Mouse (Mus musculus) hindbrain, embryonic 15.5 days (tissue): ENCODE measurements around the gene Zfp683. TPM values are rescaled to one million over a fixed set of nuclear protein-coding genes. Genes with fewer than 3 reads are reported as not detected.

Experiments
- ATAC-seq: fragments of 200-750 bp; cut with Nextera tagmentation; 2 replicates; pipeline ENCODE4 v1.8.0; 2017; ENCODE audit warnings: low read depth, moderate number of reproducible peaks, moderate TSS enrichment; ENCODE audit not compliant: low FRiP score
- H3K27ac ChIP-seq: fragments of 300-500 bp; sonication (generic); replicated peaks from 2 replicates; pipeline ENCODE4 v1.5.1; 2015; ENCODE audit warnings: mild to moderate bottlenecking, inconsistent platforms
- H3K27me3 ChIP-seq: fragments of 300-500 bp; sonication (generic); 2 replicates; pipeline ENCODE4 v1.6.1; 2015; ENCODE audit warnings: control low read depth, inconsistent platforms
- H3K36me3 ChIP-seq: fragments of 300-500 bp; sonication (generic); 2 replicates; pipeline ENCODE4 v1.6.1; 2015; ENCODE audit warnings: control low read depth, inconsistent platforms
- H3K4me1 ChIP-seq: fragments of 300-500 bp; sonication (generic); replicated peaks from 2 replicates; pipeline ENCODE4 v1.6.1; 2015; ENCODE audit warnings: control low read depth, inconsistent platforms
- H3K4me2 ChIP-seq: fragments of 300-500 bp; sonication (generic); 2 replicates; pipeline ENCODE4 v1.6.1; 2015; ENCODE audit warnings: moderate library complexity, mild to moderate bottlenecking, inconsistent platforms
- H3K4me3 ChIP-seq: fragments of 300-500 bp; sonication (generic); 2 replicates; pipeline ENCODE4 v1.5.1; 2015; ENCODE audit warnings: mild to moderate bottlenecking, inconsistent platforms
- H3K9ac ChIP-seq: fragments of 300-500 bp; sonication (generic); 2 replicates; pipeline ENCODE4 v1.6.1; 2015; ENCODE audit warnings: inconsistent platforms
- H3K9me3 ChIP-seq: fragments of 300-500 bp; sonication (generic); 2 replicates; pipeline ENCODE4 v1.6.1; 2016; ENCODE audit warnings: control low read depth, inconsistent platforms
- WGBS: fragments of 180-500 bp; shearing (Covaris S2); methylation state at CpG from one replicate; pipeline ENCODE4 v1.1.7; 2015; 5-methylcytosine and 5-hydroxymethylcytosine counted together
- polyA plus RNA-seq: library from polyadenylated mRNA; unstranded; fragments of >200 nt; fragmentation: Nextera tagmentation; extraction: Ambion mirVana; gene quantifications from 2 replicates; pipeline ENCODE4 v1.2.1, GENCODE M21; 2015

The Zfp683 gene
- polyA plus RNA-seq, 1 experiment from 2014 or later: not detected

DNA sequence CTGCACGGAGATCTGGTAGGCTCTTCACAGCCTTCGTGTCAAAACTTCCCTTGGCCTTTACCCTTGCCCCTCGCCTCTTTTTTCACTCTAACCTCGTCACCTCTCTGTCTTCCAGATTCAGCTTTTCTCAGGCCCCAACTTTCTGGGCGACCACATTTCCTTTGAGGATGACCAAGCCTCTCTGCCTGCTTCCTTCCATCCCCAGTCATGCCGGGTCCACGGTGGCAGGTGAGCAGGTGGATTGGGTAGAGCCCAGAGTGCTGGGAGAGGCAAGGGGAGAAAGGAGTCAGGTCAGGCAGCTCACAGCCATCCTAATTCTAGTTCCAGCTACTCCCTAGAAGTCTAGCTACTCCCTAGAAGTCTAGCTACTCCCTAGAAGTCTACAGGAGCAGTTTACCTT, 28.8 kb downstream of the Zfp683 start:
- no peak for ATAC-seq
- Histone ChIP-seq H3K27me3 (peaks cover 15% of the 10 kb centered on the region; the same call in 1 of the 2 replicates), H3K4me3 (peak overlapping the region; percentile 49), H3K27ac (no peak overlapping the region), H3K4me2 (peak overlapping the region; percentile 78), H3K4me1 (peaks cover 8% of the 10 kb centered on the region), H3K9me3 (no peaks in the 10 kb centered on the region), H3K9ac (no peak overlapping the region), H3K36me3 (no peaks in the 10 kb centered on the region)
- WGBS: 16% methylated on average over 7 of the region's 7 CpGs

DNA sequence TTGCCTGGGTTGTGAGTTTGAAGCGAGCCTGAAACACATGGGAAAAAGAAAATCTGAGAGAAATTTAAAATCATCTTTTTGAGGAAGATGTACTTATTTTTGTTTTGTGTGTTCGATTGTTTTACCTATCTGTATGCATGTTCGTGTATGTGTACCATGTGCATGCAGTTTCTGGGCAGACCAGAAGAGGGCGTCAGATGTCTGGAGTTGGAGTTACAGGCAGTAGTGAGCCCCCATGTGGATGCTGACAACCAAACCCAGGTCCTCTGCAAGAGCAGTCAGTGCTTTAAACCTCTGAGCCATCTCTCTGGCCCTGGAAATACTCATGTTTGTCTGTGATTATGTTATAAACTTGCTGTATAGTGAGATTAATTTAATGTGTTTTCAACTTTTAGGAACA, 31.4 kb downstream of the Zfp683 start:
- Histone ChIP-seq H3K4me1 (peaks cover 8% of the 10 kb centered on the region), H3K9me3 (no peaks in the 10 kb centered on the region), H3K27me3 (peaks cover 15% of the 10 kb centered on the region; the same call in 1 of the 2 replicates), H3K9ac (no peak overlapping the region), H3K4me3 (no peak overlapping the region), H3K27ac (no peak overlapping the region), H3K36me3 (no peaks in the 10 kb centered on the region), H3K4me2 (no peak overlapping the region)
- 93% methylated on average over 4 of the region's 4 CpGs for WGBS
- ATAC-seq: no peak

- no peaks in the 10 kb centered on the region for H3K36me3 ChIP-seq
- 43% methylated on average over 7 of the region's 7 CpGs for WGBS
- no peak for ATAC-seq
- no peaks in the 10 kb centered on the region for H3K9me3 ChIP-seq
- peaks cover 6% of the 10 kb centered on the region; the same call in 1 of the 2 replicates for H3K27me3 ChIP-seq
- no peak overlapping the region for H3K9ac ChIP-seq
- H3K4me1 ChIP-seq: no peaks in the 10 kb centered on the region
- peak overlapping the region; percentile 30 for H3K4me2 ChIP-seq
- H3K4me3 ChIP-seq: no peak overlapping the region
- no peak overlapping the region for H3K27ac ChIP-seq
Observed at GRCm38 (mm10) chr4:134087412-134087811, 33.8 kb downstream of the Zfp683 start.

- Histone ChIP-seq H3K4me3 (no peak overlapping the region), H3K27ac (no peak overlapping the region), H3K9me3 (no peaks in the 10 kb centered on the region), H3K4me2 (no peak overlapping the region), H3K27me3 (no peaks in the 10 kb centered on the region), H3K9ac (no peak overlapping the region), H3K4me1 (no peaks in the 10 kb centered on the region), H3K36me3 (no peaks in the 10 kb centered on the region)
- ATAC-seq: no peak
- 78% methylated on average over 9 of the region's 9 CpGs for WGBS
Observed at GRCm38 (mm10) chr4:134089029-134089428, 35.4 kb downstream of the Zfp683 start.

DNA sequence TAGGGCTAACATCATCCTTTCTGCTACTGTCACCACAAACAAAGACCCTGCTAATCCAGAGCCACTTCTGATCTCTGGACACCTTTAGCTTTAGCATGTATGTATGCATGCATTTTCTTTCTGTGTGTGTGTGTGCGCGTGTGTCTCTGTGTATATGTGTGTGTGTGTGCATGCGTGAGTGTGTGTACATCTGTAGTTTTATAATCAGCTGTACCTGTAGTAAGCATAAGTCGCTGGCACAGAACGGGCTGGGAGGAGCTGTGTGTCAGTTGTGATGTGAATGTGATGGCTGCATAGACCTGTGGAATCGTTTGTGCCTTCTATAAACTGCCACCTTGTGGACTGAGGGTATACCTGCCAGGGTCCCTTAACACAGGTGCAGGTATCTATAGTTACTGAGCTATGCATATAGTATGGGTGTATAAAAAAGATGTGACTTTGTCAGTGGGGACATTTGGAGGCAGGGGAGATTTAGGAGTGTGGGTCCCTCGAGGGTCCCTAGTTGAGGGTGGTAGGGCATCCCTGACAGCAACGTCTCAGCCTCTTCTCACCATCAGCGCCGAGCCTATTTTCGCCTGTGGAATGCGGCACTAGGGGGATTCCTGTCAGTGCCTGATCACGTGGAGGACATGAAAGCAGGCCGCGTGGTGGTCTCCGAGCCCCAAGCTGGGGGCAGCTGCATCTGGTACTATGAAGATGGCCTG, 37.0 kb downstream of the Zfp683 start:
- 84% methylated on average over 16 of the region's 16 CpGs for WGBS

DNA sequence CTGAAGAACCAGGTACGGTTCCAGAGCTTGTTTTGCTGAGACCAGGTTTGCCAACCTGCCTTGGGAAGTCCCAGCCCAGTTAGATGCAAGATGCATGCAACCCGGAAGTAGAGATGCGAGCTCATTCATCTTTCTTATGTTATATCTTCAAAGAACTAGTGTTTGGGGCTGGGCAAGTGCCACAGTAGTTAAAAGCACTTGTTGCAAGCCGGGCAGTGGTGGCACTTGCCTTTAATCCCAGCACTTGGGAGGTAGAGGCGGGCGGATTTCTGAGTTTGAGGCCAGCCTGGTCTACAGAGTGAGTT, 37.5 kb downstream of the Zfp683 start:
- no peaks in the 10 kb centered on the region for H3K9me3 ChIP-seq
- no peak overlapping the region for H3K4me2 ChIP-seq
- no peaks in the 10 kb centered on the region for H3K4me1 ChIP-seq
- 0 out of 2 replicates have a peak, but pooled peaks cover 2% of the 10 kb centered on the region for H3K27me3 ChIP-seq
- WGBS: 87% methylated on average over 6 of the region's 6 CpGs
- ATAC-seq: no peak
- H3K9ac ChIP-seq: no peak overlapping the region
- no peak overlapping the region for H3K27ac ChIP-seq
- no peak overlapping the region for H3K4me3 ChIP-seq
- no peaks in the 10 kb centered on the region for H3K36me3 ChIP-seq

More for the DNA sequence above, 37.0 kb downstream of the Zfp683 start:
- ATAC-seq: no peak
- H3K9me3 ChIP-seq: no peaks in the 10 kb centered on the region
- H3K4me3 ChIP-seq: no peak overlapping the region
- 0 out of 2 replicates have a peak, but pooled peaks cover 2% of the 10 kb centered on the region for H3K27me3 ChIP-seq
- H3K27ac ChIP-seq: no peak overlapping the region
- no peaks in the 10 kb centered on the region for H3K36me3 ChIP-seq
- H3K9ac ChIP-seq: no peak overlapping the region
- no peaks in the 10 kb centered on the region for H3K4me1 ChIP-seq
- H3K4me2 ChIP-seq: no peak overlapping the region

DNA sequence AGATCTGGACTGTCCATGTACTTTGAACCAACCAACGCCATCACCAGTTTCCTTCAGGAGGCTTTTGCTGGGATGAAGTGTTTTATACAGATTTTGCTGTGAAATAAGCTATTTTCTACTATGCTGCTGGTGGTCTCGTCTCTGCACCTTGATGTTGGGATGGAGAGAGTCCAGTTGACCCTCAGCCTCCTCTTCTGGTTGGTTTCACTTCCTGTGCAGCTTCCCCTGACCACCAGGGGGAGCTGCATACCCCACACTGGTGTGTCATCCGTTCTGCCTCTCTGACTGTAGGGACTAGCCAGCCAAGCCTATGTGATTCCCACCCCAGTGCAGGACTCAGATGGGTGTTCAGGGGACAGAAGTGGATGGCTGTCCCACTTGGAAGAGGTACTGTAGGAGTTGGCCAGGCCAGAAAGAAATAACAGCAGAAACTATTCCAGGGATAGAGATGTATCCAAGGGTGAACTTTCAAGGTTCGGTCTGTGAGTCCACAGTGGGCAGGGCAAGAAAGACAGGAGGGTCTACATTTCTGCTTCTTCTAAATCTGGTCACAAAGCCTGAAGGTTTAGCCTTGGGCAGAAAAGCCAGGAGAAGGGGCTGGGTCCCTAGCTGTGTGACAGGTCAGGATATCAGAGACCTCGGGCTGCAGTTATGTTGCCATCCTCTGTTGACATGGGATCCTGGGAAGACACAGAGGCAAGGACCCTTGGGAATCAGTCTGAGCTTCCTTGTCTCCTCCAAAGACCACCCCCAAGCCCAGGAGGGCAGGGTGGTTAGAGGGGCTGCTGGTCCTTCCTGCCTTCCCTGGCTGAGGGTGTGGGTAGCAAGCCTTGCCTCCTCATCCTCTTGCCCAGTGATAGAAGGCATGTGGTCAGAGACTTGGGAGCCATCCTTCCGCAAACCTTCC, 39.0 kb downstream of the Zfp683 start:
- Histone ChIP-seq H3K4me3 (no peak overlapping the region), H3K27me3 (0 out of 2 replicates have a peak, but pooled peaks cover 2% of the 10 kb centered on the region), H3K4me1 (no peaks in the 10 kb centered on the region), H3K9ac (no peak overlapping the region), H3K36me3 (no peaks in the 10 kb centered on the region), H3K9me3 (no peaks in the 10 kb centered on the region), H3K27ac (no peak overlapping the region), H3K4me2 (no peak overlapping the region)
- no peak for ATAC-seq
- 73% methylated on average over 6 of the region's 6 CpGs for WGBS

GRCm38 (mm10) chr4:134094004-134094564, 40.4 kb downstream of the Zfp683 start:
- H3K4me1 ChIP-seq: no peaks in the 10 kb centered on the region
- no peak overlapping the region for H3K4me3 ChIP-seq
- no peaks in the 10 kb centered on the region for H3K36me3 ChIP-seq
- no peak overlapping the region for H3K9ac ChIP-seq
- H3K9me3 ChIP-seq: no peaks in the 10 kb centered on the region
- H3K4me2 ChIP-seq: no peak overlapping the region
- 0 out of 2 replicates have a peak, but pooled peaks cover 2% of the 10 kb centered on the region for H3K27me3 ChIP-seq
- WGBS: 87% methylated on average over 7 of the region's 7 CpGs
- no peak overlapping the region for H3K27ac ChIP-seq
- ATAC-seq: no peak

- no peak within 1 kb of the TSS for H3K27ac ChIP-seq
- no peaks in the 10 kb centered on the region for H3K9me3 ChIP-seq
- 0 out of 2 replicates have a peak, but pooled peaks cover 2% of the 10 kb centered on the region for H3K27me3 ChIP-seq
- H3K36me3 ChIP-seq: no peaks in the 10 kb centered on the region
- 71% methylated on average over 3 of the region's 3 CpGs for WGBS
- no peak within 1 kb of the TSS for H3K4me3 ChIP-seq
- H3K4me2 ChIP-seq: no peak within 1 kb of the TSS
- ATAC-seq: no peak
- H3K4me1 ChIP-seq: no peaks in the 10 kb centered on the region
- H3K9ac ChIP-seq: no peak within 1 kb of the TSS
Observed at GRCm38 (mm10) chr4:134094923-134095547, 41.4 kb downstream of the Zfp683 start, which contains the start of gene Cd52. TSS of gene Cd52 (minus strand) at chr4:134095082.

GRCm38 (mm10) chr4:134096120-134096519, 42.5 kb downstream of the Zfp683 start:
- H3K4me3 ChIP-seq: no peak overlapping the region
- no peaks in the 10 kb centered on the region for H3K9me3 ChIP-seq
- no peak overlapping the region for H3K4me2 ChIP-seq
- no peak overlapping the region for H3K9ac ChIP-seq
- H3K27ac ChIP-seq: no peak overlapping the region
- no peaks in the 10 kb centered on the region for H3K4me1 ChIP-seq
- H3K36me3 ChIP-seq: no peaks in the 10 kb centered on the region
- 0 out of 2 replicates have a peak, but pooled peaks cover 2% of the 10 kb centered on the region for H3K27me3 ChIP-seq
- ATAC-seq: no peak
- WGBS: 86% methylated on average over 3 of the region's 3 CpGs

- Histone ChIP-seq H3K9me3 (no peaks in the 10 kb centered on the region), H3K27me3 (0 out of 2 replicates have a peak, but pooled peaks cover 2% of the 10 kb centered on the region), H3K4me3 (no peak overlapping the region), H3K9ac (no peak overlapping the region), H3K4me2 (no peak overlapping the region), H3K36me3 (no peaks in the 10 kb centered on the region), H3K27ac (no peak overlapping the region), H3K4me1 (no peaks in the 10 kb centered on the region)
- WGBS: 80% methylated on average over 5 of the region's 5 CpGs
- ATAC-seq: no peak
Observed at GRCm38 (mm10) chr4:134097015-134097608, 43.5 kb downstream of the Zfp683 start.
